Mouse (Mus musculus): ENCODE data around the gene Fgfr2.

GRCm38 (mm10) chr7:131130021-131130420, 1993.1 kb downstream of the Fgfr2 start:
- TF ChIP-seq CTCF (IDR thresholded peaks at IDR 0.05) (no peak), EP300 (IDR thresholded peaks at IDR 0.05) (no peak)
